Mouse (Mus musculus) liver, adult 2 months (tissue): ENCODE measurements around the gene Dhx37. TPM values are rescaled to one million over a fixed set of nuclear protein-coding genes. Genes with fewer than 3 reads are reported as not detected.

Experiments
- DNase-seq: peaks from one replicate; pipeline ENCODE4 v3.0.0-alpha.2; 2011; ENCODE audit warnings: low read depth, low spot score; ENCODE audit errors: extremely low read depth
- H3K27ac ChIP-seq: fragments of 200-500 bp; replicated peaks from 2 replicates; pipeline ENCODE4 v1.5.1; 2012; ENCODE audit warnings: low read depth, mild to moderate bottlenecking, control low read depth, inconsistent platforms, low read length; ENCODE audit not compliant: insufficient read depth
- H3K27me3 ChIP-seq: fragments of 200-500 bp; 2 replicates; pipeline ENCODE4 v1.6.1; 2012; ENCODE audit warnings: mild to moderate bottlenecking, moderate library complexity, low read length, inconsistent platforms; ENCODE audit not compliant: control insufficient read depth, insufficient read depth
- H3K36me3 ChIP-seq: fragments of 200-500 bp; 2 replicates; pipeline ENCODE4 v1.6.1; 2012; ENCODE audit warnings: low read length, inconsistent platforms; ENCODE audit not compliant: control insufficient read depth, insufficient read depth
- H3K4me1 ChIP-seq: fragments of 200-500 bp; 2 replicates; pipeline ENCODE4 v1.6.1; 2011; ENCODE audit warnings: low read length; ENCODE audit not compliant: control insufficient read depth, insufficient read depth
- H3K4me3 ChIP-seq: fragments of 200-500 bp; 2 replicates; pipeline ENCODE4 v1.5.1; 2011; ENCODE audit warnings: low read depth, mild to moderate bottlenecking, control low read depth, low read length, moderate library complexity; ENCODE audit not compliant: insufficient read depth
- H3K79me2 ChIP-seq: fragments of 200-500 bp; 2 replicates; pipeline ENCODE4 v1.6.1; 2012; ENCODE audit warnings: inconsistent platforms, mild to moderate bottlenecking, low read length, moderate library complexity; ENCODE audit not compliant: control insufficient read depth, insufficient read depth
- H3K9ac ChIP-seq: fragments of 200-500 bp; 2 replicates; pipeline ENCODE4 v1.6.1; 2012; ENCODE audit warnings: low read depth, mild to moderate bottlenecking, control low read depth, inconsistent platforms, low read length
- CTCF ChIP-seq: fragments of 200-500 bp; IDR thresholded peaks from 2 replicates; pipeline ENCODE4 v1.5.1; 2011; ENCODE audit warnings: low read depth, low read length, control low read depth
- POLR2A ChIP-seq: fragments of 200-500 bp; IDR thresholded peaks from 2 replicates; pipeline ENCODE4 v1.6.1; 2011; ENCODE audit warnings: low read length, control low read depth; ENCODE audit not compliant: insufficient read depth; ENCODE audit errors: extremely low read depth
- WGBS: fragments of 180-500 bp; shearing (Covaris S2); methylation state at CpG from one replicate; pipeline ENCODE4 v1.1.7; 2018; 5-methylcytosine and 5-hydroxymethylcytosine counted together
- polyA plus RNA-seq: library from polyadenylated mRNA; depleted of rRNA; stranded (reverse); fragments of >200 nt; gene quantifications from 2 replicates; pipeline ENCODE4 v1.2.3, GENCODE M21; 2012
- total RNA-seq: library from RNA; depleted of rRNA; stranded (reverse); fragments of >200 nt; gene quantifications from 2 replicates; pipeline ENCODE4 v1.2.3, GENCODE M21; 2014

Dhx37 gene
- total and polyA plus RNA-seq, 2 experiments = 3.8 to 14.0 TPM

DNA sequence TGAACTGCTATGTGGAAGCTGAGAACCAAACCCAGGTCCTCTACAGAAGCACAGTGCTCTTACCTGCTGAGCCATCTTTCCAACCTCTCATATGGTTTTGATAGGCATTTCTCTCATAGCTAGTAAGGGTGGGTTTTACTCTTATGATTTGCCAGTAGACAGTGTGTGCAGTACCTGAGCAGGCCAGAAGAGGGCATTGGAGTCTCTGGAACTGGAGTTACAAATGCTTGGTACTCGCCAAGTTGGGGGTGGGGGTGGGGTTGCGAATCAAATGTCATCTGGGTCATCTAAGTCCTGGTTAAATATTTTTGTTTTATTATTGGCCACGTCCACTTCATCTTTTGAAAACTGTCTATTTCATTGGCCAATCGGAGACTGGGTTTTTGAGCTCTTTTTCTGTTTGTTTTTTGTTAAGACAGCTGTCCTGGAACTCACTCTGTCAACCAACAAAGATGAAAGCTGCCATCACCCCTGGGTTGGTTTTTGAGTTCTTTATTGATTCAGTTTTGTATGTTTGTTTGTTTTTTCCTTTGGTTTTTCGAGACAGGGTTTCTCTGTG, 21.9 kb downstream of the Dhx37 start:
- DNase-seq = peak; percentile 97
- H3K9ac ChIP-seq = no peak overlapping the region
- H3K4me1 ChIP-seq = peaks cover 17% of the 10 kb centered on the region
- H3K27ac ChIP-seq = peak overlapping the region; percentile 97
- H3K36me3 ChIP-seq = peaks cover 10% of the 10 kb centered on the region; the same call in 1 of the 2 replicates
- no peaks in the 10 kb centered on the region for H3K79me2 ChIP-seq
- TF ChIP-seq POLR2A = no peak
- peak; percentile 63 for TF ChIP-seq CTCF
- WGBS = 14% methylated on average over 5 of the region's 5 CpGs
- no peak overlapping the region for H3K4me3 ChIP-seq
- no peaks in the 10 kb centered on the region for H3K27me3 ChIP-seq

DNA sequence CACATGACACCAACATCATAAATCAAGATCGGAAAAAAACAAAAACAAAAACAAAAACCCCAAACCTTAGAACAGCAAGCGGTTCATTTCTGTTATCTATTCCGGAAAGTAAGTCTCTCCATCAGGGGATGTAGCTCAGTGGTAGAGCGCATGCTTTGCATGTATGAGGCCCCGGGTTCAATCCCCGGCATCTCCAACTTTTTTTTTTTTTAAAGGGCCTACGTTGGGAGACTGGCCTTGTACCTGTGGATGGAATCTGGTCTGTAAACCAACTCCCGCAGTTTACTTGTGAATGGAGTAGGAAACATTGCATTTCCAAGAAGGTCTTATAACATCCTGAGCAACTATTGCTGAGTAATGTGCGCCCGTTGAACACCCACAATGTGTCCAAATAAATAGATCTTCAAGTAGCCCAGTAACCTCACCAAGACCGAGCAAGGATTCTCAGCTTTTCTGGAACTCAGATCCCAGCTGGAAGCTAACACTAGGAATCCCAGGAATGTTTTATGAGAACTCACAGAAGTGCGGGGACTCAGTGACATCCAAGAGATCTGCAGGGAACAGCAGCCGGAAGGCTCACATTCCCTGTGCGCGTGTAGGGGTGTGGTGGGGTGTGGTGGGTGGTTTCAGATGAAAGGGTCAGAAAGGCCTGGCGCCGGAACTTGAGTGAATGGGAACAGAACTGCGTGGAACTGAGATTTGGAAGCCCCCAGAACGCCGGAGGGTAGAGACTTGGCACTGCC, 24.4 kb downstream of the Dhx37 start:
- Histone ChIP-seq H3K4me1 (peaks cover 25% of the 10 kb centered on the region), H3K27me3 (no peaks in the 10 kb centered on the region), H3K9ac (peak overlapping the region; percentile 70), H3K4me3 (peak overlapping the region; percentile 57), H3K27ac (peak overlapping the region; percentile 79), H3K79me2 (no peaks in the 10 kb centered on the region), H3K36me3 (0 out of 2 replicates have a peak, but pooled peaks cover 2% of the 10 kb centered on the region)
- WGBS = 34% methylated on average over 20 of the region's 20 CpGs
- peak; percentile 67 for DNase-seq
- TF ChIP-seq CTCF (no peak), POLR2A (no peak)

- DNase-seq = peak; percentile 90
- Histone ChIP-seq H3K36me3 (no peaks in the 10 kb centered on the region), H3K79me2 (no peaks in the 10 kb centered on the region), H3K4me3 (peak overlapping the region; percentile 57), H3K4me1 (peaks cover 24% of the 10 kb centered on the region), H3K27me3 (no peaks in the 10 kb centered on the region), H3K27ac (peak overlapping the region; percentile 79), H3K9ac (peak overlapping the region; percentile 70)
- WGBS = 2% methylated on average over 13 of the region's 13 CpGs
- TF ChIP-seq POLR2A = no peak
- TF ChIP-seq CTCF = no peak
These were observed 25.1 kb downstream of the Dhx37 start for GRCm38 (mm10) chr5:125408842-125409241.

DNA sequence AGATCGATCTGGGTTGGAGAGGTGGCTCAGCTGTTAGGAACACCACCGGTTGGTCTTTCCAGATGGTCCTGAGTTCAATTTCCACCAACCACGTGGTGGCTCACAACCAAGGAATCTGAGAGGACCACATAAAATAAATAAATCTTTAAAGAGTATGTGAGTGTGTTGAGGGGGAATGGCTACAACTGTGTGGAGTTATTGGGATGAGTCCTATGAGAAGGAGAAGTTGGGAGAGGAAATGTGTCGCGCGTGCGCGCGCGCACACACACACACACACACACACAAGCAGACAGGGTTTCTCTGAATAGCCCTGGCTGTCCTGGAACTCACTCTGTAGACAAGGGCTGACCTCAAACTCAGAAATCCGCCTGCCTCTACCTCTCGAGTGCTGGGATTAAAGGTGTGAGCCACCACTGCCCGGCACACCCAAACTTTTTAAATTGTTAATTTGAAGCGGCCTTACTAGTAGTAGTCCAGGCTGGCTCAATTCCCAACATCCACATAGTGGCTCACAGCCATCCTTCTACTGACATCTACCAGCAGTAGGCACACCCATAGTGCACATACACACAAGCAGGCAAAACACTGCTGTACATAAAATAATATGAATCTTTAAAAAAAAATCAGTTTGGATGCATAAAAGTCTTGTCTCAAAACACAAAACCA, 25.9 kb downstream of the Dhx37 start:
- TF ChIP-seq CTCF (no peak), POLR2A (no peak)
- no peaks in the 10 kb centered on the region for H3K36me3 ChIP-seq
- H3K79me2 ChIP-seq = no peaks in the 10 kb centered on the region
- H3K27ac ChIP-seq = no peak overlapping the region
- peaks cover 19% of the 10 kb centered on the region for H3K4me1 ChIP-seq
- no peak overlapping the region for H3K9ac ChIP-seq
- WGBS = 65% methylated on average over 14 of the region's 14 CpGs
- H3K27me3 ChIP-seq = no peaks in the 10 kb centered on the region
- H3K4me3 ChIP-seq = no peak overlapping the region
- peak; percentile 42 for DNase-seq

- no peak for TF ChIP-seq CTCF
- no peak for TF ChIP-seq POLR2A
- Histone ChIP-seq H3K36me3 (no peaks in the 10 kb centered on the region), H3K4me1 (peaks cover 17% of the 10 kb centered on the region), H3K9ac (no peak overlapping the region), H3K27ac (no peak overlapping the region), H3K27me3 (no peaks in the 10 kb centered on the region), H3K4me3 (no peak overlapping the region), H3K79me2 (no peaks in the 10 kb centered on the region)
- DNase-seq = no peak
- WGBS = 65% methylated on average over 13 of the region's 13 CpGs
These were observed 26.7 kb downstream of the Dhx37 start for GRCm38 (mm10) chr5:125407020-125407830.
